Mouse (Mus musculus) ovary, postnatal 14 days (tissue): ENCODE data around the gene Hnrnpul2.
A peak's percentile ranks its signal among the peaks of the same experiment; 100 is the strongest.
"Not testable (repeated sequence)": the region's sequence is repeated elsewhere in the genome, so short reads cannot be mapped to it uniquely, and the experiment has no call there.

ENCODE experiments used
- DNase-seq: peaks from one replicate; pipeline ENCODE4 v3.0.0; 2022; ENCODE audit warnings: low spot score

Gene Hnrnpul2

DNA sequence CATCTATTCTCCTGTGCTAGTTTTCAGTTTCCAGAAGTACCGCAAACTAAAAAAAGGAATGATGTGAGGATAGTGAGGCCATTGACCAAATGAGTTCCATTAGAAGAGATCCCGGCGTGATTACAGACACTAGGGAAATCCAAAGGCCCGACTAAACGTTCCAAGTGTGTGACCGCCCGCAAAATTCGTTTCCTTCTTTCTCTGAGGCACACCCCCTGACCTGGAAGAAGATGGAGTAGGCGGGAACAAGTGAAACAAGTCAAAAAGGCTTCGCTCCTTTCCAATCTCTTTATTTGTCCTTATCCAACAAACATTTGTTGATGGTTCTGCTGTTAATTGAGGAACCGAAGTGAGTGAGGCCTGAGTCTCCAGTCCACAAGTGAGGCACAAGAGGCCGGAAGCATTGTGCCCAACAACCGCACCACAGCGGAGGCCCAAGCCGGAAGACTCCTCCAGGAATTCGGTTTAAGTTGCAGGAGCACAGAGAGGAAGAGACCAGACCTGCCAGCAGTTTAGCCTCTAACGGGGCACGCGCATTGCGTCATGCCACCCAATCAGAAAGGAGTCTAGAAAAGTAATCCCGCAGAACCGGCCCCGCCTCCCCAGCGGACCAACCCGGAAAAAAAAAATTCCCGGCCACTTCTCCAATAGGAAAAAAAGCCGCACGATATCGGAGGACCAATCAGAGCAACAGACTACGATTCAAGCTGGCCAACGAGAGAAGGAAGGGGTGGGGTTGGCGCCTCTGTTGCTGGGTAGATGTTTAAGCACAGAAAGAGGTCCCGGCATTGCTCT, 812 bp upstream of the Hnrnpul2 start, which contains the start of gene Ttc9c:
TSS of gene Ttc9c (minus strand) at position 533 of the 795 bp plus-strand sequence.
- peak; percentile 83 for DNase-seq

DNA sequence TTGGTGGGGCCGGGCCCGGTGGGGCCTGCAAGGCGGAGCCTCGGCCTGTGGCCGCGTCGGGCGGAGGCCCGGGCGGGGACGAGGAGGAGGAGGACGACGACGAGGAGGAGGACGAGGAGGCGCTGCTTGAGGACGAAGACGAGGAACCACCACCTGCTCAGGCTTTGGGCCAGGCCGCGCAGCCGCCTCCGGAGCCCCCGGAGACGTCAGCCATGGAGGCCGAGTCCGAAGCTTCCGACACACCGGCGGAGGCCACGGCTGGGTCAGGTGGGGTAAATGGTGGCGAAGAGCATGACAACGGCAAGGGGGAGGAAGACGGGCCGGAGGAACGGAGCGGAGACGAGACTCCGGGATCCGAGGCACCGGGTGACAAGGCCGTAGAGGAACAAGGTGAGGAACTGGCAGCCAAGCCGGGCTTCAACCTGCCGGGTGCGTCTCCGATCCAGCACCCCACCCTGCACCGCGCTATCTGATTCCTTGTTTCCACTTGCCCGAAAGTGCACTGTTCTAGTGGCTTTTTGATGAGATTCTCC, 680 bp downstream of the Hnrnpul2 start:
- DNase-seq = no peak

DNA sequence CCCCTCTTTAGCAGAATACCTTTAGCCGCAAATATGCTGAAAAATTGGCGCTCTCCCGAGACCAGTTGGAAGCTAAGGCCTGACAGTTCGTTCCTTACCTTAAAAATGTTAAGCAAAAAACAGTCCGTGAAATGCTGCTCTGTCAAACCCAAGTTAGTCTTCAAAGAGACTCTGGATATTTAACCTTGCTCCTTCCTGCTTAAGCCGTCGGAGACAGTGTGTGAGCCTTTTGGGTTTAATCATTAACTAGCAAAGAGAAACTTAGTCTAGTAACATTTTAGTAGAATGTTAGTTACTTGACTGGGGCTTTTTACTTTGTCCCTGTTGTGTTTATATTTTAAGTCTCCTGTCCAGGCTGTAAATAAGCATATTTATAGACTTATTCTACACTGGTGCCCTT, 1.3 kb downstream of the Hnrnpul2 start:
- DNase-seq = no peak

DNA sequence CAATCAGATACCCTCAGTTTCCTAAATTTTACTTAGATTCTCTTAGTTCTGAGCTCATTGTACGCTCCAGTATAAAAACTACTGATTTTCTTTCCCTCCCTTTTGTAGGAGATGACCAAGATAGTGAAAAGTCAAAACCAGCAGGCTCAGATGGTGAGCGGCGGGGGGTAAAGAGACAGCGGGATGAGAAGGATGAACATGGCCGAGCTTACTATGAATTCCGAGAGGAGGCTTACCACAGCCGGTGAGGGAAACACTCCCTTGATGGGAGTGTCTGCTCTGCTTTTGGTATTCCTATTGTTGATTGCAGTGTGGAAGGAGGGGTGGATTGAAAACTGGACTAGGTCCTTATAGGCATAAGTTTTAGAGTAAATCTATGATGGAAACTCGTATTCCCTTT, 2.9 kb downstream of the Hnrnpul2 start:
- DNase-seq = no peak

DNA sequence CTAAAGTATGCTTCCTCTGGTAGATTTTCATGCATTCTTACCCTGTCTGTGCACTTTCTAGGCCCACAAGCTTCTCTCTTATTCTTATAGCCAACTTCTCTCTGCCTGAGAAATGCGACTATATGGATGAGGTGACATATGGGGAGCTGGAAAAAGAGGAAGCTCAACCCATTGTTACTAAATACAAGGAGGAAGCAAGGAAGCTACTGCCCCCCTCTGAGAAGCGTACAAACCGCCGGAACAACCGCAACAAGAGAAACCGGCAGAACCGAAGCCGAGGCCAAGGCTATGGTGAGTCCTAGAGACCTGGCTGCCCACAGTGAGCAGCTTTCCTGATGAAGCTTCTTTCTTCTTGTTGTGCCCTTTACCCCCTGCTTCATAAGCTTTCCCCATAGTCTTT, 9.8 kb downstream of the Hnrnpul2 start, which contains the start of gene AC129217.1:
TSS of gene AC129217.1 (plus strand) at position 114 of the 400 bp plus-strand sequence.
- DNase-seq = no peak

DNA sequence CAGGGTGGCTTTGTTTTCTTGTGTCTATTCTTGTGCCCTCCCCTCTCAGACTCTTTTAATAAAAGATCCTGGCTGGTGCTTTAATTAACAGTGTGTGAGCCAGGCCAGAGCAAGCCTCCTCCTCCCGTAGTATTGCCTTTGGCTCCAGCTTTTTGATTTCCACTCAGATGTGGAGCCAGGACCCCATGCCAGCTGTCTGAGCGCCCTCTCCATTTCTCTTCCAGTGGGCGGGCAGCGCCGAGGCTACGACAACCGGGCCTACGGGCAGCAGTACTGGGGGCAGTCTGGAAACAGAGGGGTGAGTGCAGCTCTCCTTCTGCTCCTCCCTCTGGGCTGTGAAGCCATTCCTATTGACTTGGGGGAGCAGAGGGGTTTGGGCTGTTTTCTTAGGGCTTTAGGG, 10.9 kb downstream of the Hnrnpul2 start:
- DNase-seq = no peak

DNA sequence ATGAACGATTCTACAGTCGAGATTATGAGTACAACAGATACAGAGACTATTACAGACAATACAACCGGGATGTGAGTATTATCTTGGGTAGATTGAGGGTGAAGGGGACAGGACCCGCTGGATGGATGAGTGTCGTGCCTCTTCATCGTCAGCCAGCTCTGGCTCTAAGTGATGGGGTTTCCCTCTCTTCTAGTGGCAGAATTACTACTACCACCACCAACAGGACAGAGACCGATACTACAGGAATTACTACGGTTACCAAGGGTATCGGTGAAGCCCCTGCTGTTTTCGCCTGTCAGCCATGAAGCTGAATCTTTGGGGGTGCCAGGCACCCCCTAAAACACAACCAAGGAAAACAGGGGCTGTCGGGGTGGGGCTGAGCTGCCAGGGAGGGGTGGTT, 11.5 kb downstream of the Hnrnpul2 start:
- DNase-seq = no peak

DNA sequence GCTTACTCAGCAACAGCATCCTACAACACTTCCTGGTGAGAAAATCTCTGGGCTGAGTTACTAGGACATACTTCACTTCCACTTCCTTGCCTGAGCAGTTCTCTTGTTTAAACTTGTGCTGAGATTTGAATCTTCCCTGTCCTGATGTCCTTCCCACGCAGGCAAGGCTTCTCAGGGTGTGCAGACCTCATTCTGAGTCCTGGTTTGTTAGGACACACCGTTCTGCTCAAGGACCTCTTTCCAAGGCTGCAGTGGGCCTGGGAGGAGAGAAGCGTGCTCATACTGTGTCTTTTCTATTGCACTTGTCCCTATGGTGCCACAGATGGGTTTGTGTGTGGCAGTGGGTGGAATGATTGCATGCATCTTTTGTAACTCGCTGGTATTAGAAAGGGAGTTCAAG, 13.2 kb downstream of the Hnrnpul2 start:
- DNase-seq = no peak

DNA sequence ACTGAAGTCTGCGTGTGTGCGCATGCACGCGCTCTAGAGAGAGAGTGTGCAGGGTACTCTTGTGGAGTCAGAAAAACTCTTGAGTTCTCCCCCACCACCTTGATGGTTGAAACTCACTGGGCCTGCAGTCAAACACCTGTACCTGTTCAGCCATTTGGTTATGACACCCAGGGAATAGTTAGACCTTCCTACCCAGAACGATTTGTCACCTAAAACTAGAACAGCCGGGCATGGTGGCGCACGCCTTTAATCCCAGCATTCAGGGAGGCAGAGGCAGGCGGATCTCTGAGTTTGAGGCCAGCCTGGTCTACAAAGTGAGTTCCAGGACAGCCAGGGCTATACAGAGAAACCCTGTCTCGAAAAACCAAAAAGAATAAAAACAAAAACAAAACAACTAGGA, 16.5 kb downstream of the Hnrnpul2 start:
- not testable (repeated sequence) for DNase-seq

DNA sequence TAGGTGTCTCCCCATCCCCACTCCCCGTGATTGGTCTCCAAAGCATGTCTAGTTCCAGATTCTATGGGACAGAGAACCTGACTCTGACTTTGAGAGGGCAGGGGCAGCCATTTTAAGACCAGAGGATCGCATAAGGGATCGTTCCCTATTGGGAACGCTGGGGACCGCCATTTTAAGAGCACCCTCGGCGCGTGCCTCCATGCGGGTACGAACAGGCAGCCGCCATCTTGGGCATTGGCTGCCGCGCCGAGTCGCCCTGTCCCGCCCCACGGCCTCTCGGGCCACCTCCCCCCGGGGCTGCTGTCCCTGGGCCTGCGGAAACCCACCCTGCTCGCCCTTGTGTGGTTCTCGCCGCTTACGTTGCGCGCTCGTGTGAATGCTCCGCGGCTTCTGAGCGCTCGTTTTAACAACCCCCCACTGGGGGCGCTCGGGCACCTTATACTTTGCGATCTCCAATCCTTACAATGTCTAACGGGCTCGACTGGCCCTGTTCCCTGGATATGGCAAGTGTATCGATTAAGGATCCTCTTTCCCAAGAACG, 17.5 kb downstream of the Hnrnpul2 start, which contains the start of gene Bscl2:
TSS of gene Bscl2 (plus strand) at position 217 of the 541 bp plus-strand sequence.
- DNase-seq = peak; percentile 66

DNA sequence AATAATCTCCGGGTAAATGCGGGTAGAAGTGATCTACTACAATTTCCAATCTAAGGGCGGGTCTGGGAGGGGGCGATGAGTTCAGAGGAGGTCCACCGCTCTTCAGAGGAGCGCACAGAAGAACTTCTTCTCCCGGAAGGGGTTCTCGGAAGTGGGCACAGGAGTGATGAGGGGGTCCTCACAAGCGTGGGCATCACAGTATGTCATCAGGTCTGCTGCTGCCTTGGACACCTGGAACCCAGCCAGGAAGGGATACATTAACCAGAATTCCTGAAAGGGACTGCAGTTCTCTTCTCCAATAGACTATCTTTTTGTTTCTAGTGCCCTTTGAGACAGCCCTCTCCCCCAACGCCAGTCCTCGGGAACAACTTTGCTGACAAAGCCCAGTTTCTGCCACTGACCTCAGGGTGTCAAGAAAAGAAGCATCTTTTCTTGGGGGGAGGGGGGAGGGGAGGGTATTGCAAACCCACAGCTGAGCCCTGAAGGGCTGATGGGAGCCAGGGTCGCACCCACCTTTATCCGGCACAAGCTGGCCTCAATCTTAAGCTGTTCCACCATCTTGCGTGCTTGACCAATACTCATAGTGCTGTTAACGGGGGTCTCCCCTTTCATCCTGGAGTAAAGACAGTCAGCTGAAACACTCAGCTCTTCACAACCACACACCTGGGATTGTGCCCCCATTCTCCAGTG, 18.4 kb downstream of the Hnrnpul2 start:
- DNase-seq = peak; percentile 44

DNA sequence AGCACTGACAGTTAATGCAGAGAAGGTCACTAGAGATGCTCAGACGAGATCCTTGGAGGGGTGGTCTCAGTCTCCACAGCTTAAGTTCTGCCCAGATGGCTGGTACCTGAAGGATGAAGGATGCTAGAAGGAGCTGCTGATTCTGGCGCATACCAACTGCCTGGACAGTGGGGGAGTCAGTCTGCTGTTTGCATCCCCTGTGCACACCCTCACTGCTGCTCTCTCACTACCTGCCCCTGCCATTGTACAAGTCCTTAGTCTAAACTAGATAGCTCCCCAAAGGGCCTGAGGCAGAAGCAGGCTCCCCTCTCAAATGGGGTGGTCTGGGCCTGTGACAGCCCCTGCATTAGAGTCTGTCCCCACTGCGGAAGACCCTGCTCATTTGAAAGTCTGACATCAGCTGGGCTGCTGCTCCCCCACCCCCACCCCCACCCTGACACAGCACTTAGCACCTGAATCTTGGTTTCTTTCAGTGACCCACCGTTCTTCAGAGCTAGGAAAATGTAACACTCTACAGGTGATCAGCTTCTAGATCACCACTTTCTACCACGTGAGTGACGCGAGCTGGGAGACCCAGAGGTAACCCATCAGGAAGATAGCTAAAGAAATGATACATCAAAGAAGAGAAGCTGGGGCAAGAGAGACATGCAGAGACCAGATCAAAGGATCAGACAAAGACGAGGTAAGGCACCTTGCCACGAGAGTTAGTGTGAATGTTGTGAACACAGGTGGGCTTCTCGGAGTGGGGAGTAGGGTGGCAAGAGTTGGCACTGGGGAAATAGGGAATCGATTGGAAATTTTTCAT, 19.5 kb downstream of the Hnrnpul2 start, which contains the start of gene Gng3:
TSS of gene Gng3 (minus strand) at position 92 of the 805 bp plus-strand sequence.
- no peak for DNase-seq

DNA sequence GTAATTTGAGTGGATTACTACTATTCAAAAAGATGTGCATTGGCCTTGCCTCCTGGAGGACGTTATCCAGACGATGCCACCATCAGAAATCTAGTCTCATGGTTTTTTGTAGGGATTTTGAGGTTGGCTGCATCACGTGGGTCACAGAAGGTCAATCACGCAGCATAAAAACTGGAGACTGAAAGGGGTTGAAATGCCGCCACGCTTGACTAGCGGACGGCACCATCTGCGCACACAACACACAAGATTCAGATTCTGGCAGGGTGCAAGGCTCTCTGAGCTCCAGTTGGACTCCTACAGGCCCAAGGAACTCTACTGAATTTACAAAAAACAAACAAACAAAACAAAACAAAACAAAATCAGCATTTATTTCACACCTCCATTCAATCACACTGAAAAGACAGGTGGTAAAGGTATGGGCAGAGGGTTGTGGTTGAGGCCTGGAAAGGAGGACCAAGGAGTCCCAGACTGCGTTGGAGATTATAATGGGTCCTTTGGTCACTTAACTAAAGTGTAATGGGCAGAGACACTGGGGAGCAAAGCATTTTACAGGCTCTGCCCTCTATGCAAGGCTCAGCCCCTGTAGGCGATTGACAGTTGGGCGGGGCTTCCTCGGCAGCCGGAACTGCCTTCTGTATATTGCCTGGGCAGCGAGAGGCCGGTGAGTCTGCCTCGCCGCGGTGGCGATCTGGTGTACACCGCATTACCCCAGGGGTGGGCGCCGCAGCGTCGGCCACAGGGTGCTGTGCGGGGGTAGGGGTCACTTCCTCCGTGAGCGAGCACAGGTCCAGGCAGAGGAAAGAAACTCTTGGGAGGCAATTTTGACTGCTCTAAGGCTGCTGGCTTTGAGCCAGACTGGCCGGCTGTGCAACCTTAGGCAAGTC, 20.3 kb downstream of the Hnrnpul2 start:
- no peak for DNase-seq

DNA sequence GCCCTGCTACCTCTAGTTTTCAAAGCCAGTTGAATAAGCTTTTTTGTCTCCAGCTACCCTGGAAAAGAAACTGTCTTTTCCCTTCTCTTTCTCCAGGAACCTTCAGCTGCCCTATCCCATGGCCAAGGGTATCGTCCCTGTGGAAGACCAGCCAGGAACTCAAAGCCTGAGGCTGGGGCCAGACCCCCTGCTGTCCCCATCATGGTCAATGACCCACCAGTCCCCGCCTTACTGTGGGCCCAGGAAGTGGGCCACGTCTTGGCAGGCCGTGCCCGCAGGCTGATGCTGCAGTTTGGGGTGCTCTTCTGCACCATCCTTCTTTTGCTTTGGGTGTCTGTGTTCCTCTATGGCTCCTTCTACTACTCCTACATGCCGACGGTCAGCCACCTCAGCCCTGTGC, 21.2 kb downstream of the Hnrnpul2 start:
- DNase-seq = no peak

DNA sequence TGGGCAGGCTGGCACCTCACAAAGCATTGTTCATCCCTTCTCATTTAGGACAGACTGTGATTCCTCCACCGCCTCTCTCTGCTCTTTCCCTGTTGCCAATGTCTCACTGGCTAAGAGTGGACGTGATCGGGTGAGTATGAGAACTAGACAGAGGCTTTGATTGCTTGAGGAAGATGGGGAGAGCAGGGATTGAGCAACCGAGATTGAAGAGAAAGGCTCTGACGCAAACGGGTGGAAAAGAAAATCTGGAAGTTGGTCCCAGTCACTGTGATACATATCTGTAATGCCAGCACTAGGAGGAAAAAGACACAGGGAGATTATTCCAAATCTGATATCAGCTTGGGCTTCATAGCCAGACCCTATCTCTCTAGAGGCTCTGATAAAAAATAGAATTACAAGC, 23.2 kb downstream of the Hnrnpul2 start:
- DNase-seq = no peak

DNA sequence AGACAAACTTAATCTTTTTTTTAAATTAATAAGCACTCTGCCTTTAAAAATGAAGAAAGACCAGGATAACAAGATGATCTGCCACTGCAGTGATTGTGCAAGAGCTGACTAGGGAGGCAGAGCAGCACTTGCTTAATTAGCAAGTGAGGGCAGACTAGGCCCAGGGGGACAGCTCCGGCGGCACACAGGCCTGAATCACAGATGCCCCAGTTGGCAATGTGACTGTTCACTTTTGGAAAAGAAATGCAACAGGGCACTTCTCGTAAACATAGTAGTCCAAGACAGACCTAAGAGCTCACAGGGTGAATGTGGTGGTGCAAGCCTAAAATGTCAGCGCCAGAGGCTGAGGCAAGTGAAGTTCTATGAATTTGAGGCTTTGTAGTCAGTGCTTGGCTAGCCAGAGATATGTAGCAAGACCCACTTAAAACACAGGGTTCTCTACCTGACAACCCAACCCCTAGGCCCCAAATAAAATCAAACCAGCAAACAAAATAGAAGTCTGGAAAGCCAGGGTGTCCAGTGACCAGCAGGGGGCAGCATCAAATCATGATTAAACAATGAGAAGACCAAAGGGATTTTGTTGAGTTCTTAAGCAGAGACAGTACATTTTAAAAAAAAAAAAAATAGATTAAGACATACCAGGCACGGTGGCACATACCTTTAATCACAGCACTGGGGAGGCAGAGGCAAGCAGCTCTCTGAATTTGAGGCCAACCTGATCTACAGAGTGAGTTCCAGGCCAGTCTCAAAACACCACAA, 24.7 kb downstream of the Hnrnpul2 start:
- DNase-seq = peak; percentile 80

DNA sequence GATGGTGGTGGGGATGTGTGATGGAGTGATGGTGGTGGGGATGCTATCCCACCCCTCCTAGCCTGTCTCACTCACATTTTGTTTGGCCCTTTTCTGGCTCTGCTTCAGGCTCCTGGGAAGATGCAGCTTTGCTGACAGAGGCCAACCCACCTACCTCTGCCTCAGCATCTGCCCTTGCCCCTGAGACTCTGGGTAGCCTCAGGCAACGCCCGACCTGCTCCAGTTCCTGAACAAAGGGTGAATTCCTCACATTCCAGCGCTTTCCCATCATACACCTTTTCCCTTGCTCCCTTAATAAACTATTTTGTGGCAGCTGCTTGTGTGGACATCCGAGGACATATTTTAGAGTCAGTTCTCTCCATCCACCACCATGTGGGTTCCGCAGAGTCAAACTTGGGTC, 28.5 kb downstream of the Hnrnpul2 start:
- DNase-seq = no peak

DNA sequence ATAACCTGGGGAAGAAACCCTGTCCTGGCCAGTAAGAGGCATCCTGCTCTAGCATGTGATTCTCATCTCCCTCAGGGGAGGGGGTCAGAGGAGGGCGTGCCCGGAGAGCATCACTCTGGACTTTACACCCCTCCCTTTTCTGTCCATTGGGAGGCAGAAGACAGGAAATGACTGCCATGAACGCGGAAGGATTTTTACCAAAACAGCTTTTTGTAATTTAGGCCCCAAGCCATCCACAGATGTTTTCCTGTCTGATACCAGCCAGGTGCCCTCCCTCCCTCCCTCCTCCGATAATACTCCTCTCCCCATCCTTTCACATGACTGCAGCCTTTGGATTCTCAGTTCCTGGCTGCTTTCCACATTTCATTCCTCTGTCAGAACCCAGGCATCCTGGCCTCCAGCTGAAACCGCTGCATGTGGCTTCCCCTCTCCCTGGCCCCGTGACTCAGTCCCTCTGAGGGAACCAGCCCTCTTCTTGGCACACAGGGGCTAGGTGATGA, 30.6 kb downstream of the Hnrnpul2 start, which contains the start of gene Lrrn4cl:
TSS of gene Lrrn4cl (plus strand) at position 367 of the 500 bp plus-strand sequence.
- DNase-seq = peak; percentile 39

DNA sequence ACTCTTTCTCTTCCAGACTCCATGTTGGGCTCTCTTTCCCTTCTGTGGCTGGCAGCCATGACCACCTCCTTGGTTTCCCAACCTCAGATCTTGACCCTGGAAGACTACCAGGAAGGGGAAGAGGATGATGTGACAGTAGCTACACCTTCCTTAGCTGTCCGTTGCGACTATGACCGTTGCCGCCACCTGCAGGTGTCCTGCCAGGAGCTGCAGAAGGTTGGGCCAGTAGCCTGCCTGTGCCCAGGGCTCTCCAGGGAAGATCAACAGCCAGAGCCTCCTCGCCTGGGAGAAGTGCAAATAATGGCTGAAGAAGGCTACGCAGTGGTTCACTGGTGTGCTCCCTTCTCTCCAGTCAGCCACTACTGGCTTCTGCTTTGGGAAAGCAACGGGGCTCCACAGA, 31.8 kb downstream of the Hnrnpul2 start:
- no peak for DNase-seq
